Mouse (Mus musculus): ENCODE measurements around the gene Nsg2.
"Not testable (repeated sequence)": the region's sequence is repeated elsewhere in the genome, so short reads cannot be mapped to it uniquely, and the experiment has no call there.

The Nsg2 gene

DNA sequence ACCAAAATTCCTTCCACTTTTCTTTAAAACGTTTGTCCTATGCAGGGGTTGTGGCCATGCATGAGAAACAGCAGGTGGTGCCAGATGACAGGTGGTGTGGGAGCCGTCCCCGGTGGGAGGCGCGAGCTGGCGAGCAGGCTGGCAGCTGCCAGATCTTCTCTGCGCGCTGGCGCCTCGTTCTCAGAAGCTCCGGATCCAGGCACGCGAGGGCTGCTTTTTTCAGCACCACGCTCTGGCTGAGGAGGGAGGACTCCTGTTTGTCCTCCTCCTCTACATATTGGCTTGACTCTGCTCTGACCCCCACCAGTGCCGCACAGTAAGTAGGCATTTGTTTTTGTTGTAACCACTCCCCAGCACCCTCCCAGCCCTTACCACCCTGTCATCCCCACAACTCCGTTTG is at the start of gene Nsg2:
Gene Nsg2, plus strand, starts transcription at position 183 of the 400 bp plus-strand sequence.
- peak; percentile 94 for DNase-seq

DNA sequence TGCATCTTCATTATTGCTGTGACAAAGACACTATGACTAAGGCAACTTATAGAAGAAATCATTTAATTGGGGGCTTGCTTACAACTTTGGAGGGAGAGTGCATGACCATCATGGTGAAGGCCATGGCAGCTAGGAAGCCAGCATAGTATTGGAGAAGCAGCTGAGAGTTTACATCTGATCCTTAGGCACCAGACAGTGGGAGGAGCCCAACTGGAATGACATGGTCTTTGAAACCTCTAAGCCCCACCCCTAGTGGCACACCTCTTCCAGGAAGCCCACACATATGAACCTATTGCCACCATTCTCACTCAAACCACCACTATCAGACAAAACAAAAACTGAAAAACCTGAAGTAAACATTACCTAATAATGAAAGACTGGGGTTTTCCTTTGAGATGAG is 40.2 kb upstream of the Nsg2 start:
- DNase-seq, result no peak

DNA sequence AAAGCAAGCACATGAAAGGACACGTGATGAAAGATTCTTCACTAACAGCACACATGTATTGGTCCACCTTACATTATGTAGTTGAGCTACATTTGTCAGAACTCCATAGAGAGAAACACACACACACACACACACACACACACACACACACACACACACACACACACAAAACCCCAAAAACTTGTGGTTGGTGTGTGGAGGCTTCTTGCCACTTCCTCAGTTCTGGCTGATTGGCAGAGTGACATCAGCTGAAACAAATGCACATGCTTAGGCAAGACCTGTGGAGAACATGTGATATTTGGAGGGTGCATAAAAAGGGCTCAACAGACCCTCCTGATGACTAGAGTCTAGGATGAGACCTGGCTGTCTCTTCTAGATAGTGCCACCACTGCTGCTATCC is 36.3 kb upstream of the Nsg2 start:
- no peak for DNase-seq

DNA sequence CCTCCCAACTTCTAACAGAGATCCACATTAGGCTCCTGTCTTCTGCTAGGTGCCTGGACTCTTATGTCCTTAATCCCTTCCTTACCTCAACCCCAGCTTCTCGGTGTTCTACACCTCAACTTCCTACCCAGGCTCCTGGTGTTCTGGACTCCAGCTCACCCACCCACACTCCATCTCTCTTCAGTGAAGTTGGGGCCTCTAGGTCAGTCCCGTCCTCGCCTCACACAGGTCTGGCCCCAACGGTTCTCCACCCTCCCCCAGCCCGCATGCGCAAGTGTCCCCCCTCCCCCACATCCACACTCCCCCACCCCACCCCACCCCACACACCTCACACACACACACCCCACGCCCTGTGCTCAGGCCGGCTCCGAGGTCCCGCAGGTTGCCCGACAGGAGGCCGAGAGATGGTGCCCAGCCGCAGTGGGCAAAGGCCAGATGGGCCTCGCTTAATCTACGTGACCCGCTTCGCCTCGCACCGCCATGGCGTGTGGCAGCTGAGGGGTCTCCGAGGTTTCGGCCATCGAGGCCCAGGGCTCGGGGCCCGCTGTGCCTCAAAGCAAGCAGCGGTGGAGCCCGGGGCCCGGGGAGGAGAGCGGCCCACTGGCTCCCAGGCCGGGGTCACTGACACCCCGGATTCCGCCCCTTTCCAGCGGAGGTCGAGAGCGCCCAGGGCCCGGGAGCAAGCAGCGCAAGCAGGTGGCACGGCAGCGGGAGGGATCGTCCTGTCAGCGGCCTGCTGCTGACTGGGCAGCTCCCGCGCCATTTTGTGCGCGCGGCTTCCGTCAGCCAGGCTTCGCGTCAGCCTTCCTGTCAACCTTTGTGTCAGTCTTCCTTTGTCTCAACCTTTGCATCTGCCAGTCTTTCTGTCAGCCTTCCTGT is 34.8 kb upstream of the Nsg2 start, which contains the start of gene 4930524B15Rik:
Gene 4930524B15Rik, plus strand, starts transcription at position 337 of the 879 bp plus-strand sequence.
- no peak for DNase-seq

DNA sequence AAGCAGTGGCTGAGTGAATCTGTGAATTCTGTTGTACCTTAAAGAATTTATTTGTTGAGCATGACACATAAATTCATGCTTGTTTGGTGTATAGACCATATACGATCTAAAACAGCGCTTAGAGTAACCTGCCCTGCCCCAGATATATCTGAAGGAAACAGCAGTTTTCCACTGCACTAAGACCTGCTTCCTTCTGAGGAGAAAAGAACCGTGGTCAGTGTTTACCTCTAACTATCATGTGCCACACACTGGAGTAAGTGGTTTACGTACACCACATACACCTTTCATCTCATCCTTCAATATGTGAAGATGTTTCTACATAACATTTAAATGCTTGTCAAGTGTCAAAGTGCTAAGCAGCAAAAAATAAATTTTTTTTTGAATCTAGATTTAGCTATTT is 26.1 kb upstream of the Nsg2 start:
- no peak for DNase-seq

DNA sequence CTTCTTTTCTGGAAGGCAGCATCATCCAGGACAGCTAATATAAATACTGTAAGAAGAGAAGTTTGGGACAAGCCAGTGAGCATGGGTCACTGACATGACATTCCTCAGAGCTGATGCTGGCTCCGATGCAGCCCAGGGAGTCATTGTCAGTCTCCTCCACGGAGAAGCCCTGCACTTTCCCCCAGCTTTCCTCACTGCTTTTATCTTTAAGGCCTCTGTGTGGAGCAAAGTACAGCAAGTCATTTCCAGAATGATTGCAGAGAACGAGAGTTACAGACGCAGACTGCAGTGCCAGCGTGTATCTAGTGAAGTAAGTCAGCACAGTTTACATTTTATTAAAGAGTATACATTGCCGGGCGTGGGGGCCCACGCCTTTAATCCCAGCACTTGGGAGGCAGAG is 25.4 kb upstream of the Nsg2 start:
- DNase-seq, result no peak

DNA sequence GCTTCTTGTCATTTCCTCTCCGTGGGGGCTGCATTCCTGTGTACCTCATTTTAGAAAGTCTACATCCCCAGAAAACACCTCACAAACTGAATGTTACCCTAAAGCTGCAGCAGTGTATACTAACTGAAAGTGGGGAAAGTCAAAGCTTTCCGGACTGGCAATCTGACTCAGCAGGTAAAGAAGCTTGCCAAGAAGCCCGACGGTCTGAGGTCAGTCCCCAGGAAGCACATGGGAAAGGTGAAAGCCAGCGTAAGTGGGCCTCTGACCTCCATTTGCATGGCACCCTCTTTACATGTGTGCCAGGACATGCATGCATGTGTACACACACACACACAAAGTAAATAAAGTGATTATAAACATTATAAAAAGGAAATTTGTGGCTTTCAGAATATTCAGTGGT is 24.6 kb upstream of the Nsg2 start:
- no peak for DNase-seq

DNA sequence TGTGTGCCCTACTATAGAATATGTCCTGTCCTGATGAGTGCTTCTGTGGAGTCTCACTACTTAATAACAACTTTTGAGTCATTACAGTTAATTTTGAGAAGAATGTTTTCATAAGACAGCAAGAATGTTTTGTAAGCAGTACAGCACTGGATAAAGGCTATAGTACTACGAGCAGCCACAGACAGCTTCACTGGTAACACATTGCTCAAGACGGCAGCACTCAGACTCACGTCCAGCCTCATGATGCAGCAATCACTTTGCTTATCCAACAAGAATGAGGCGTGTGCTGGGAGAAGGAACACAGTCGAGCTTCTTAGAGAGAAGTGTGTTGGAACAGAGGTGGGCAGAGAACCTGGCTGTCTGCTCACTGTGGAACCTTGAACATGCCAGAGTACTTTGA is 24.1 kb upstream of the Nsg2 start:
- DNase-seq, result no peak

DNA sequence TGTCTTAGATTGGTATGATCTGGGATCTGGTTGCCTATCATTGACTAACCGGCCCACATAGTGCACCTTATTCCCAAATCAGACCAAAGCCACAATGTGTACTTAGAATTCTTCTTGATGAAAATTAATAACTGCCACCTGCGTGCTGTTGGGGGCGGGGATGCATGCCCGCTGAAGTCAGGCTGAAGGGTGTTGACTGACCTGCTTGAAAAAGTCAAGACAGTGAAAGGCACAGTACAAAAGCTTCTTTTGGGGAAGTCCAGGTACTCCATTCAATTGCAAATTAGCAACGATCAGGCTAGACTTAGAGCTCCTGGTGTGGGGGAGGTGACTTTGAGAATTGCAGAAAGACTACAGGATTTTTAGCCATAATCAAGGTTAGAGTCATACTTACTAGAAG is 20.2 kb upstream of the Nsg2 start:
- DNase-seq, result not testable (repeated sequence)

DNA sequence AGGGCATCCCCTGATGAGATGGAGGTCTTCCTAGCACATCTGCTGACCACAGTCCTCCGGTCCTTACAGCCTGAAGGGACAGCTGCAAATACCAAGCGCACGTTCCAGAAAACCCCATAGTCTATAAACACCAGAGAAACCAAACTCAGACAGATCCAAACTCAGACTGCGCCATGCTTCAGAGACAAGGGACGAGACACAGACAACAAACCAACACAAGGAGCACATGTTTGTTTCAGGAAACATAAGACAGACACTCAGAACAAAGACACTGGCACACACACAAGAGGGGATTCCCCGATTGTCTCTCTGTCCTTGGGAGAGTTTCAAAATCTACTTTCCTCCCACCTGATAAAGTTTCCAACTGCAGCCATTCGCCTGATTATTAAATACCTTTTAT is 18.4 kb upstream of the Nsg2 start:
- no peak for DNase-seq

DNA sequence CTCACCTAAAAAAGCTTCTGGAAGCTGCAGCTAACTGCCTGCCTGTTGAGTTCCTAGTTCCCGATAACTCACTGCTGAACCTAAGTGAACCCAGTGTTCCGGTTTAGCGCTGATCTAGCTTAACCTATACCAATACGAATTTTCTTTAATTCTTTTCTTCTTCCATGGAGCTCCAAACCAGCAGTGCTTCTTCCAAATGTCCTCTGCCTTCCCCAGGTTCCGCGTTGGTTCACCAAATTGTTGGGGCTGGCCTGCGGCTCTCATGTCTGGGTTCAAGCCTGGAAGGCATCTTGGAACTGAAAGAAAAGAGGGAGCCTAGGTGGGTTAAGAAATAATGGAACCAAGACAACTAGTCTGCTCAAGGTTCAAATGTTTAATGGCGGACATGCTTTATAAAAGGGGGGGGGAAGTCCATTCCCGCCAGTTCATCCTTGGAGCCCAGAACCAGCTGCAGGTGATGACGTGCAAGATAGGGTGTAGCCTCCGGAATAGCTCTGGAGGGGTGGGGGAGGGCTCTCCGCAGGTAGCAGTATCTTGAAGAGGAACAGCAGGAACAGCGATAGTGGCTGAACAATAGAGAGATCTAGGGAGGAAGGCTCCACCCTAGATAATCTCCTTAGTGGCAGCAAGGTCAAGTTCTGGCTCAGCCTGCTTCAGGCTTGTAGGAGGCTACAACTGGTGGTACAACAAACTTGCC is 17.9 kb upstream of the Nsg2 start:
- not testable (repeated sequence) for DNase-seq

DNA sequence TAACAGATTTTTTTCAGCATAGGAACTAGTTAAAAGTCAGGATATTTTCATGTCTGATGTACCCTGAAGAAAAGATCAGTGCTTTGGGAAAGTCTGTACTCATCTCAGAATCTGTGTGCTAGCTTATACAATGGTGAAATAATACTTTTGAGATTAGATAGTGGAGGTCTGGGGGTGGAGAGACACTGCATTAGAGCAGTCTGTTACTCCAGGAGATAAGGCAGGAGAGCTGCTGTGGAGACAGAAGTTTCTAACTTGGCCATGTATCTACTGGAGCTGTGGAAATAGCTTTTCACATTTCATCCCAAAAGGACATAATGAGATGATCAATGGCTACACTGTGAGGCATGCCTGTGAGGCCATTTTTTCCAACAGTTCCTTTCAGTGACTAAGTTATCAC is 17.0 kb upstream of the Nsg2 start:
- DNase-seq, result no peak

DNA sequence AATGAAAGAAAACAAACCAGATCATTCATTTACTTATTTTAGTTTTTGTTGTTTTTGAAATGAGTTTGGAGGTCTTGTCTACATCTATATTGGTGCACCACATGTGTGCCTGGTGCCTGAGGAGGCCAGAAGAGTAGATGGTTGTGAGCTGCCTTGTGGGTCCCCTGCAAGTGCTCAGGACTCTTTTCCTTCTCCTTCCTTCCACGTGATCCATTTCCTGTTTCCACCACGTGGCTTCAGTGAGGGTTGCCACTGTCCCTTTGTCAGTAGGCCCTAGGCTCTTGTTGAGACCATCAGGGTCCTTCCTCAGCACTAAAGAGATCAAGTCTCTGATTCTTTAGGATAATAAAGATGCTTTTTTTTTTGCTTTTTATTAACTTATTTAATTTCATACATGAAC is 15.5 kb upstream of the Nsg2 start:
- DNase-seq, result no peak

DNA sequence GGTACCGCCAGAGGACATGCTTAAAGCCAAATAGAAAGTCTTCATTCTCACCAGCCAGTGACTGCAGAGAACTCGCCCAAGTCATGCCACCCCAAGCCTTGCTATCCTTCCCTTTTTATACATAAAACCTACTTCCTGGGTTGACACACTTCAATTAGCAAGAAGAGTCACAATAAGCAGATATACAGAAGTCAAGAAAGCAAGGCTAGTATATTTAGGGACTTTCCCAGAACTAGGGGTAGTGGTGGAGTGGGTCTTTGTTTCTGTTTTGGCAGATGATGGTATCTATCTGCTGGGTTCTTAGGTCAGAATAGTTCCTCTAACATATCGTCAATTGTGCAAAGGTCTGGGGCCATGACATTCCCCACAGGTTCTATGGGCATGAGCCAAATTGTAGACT is 7.7 kb upstream of the Nsg2 start:
- no peak for DNase-seq

DNA sequence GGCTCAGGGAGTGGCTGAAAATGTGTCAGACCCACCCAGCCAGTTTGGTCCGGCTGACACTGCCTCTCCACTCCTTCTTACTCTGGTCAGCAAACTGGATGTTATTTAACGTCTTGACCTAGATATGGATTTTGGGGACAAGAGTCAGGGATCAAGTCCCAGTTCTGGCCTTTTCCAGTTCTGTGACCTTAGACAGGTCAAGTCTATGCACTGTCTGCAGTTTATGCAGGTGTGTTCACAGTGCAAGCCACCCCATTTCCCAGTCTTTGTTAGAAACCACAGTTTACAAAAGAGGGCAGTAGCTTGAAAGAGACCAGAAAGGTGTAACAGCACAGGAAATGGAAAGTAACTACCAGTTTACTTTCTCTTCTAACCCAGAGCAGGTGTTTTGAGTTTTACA is 547 bp upstream of the Nsg2 start:
- DNase-seq, result no peak

DNA sequence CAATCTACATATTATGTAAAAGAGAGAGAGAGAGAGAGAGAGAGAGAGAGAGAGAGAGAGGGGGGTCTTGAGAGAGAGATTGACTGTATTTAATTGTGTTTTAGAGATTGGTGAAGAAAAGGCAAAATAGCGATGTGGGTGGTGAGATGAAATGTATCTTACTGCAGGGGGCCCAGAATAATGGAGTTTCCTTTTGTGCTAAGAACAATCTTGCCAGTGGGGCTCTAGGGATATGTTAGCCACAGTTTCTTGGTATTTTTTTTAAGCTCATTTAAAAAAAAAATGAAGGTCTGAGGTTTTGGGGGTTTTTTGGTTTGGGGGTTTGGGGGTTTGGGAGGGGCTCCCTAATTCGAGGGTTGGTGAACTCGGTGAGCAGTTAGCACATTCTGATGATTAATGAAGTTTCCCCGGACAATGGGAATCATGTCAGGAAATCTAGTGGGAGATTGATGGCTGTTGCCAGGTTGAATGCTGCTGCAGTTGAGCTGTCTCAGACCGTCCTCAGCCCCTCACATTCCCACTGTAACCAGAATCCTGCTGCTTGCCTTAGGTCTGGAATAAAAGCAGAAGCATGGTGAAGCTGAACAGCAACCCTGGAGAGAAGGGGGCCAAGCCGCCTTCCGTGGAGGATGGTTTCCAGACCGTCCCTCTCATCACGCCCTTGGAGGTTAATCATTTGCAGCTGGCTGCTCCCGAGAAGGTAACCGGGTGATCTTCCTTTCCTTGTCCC is 1.1 kb downstream of the Nsg2 start:
- DNase-seq, result no peak

DNA sequence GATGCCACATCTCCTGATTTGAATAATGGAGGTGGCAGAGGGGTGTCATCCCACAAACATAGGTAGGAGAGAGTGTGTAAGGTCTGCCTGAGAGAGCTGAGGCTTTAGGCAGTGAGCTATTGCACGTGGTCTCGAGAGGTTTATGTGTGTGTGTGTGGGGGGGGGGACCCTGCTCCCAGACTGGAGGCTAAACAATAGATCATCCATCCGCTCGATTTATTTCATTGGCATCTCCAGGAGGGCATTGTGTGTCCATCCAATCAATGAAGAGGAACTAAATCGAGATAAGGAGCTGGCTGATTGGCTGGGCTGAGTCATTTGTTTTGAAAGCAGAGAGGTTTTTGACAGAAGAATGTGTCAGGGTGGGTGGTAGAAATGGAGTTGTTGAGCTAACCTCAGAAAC is 2.4 kb downstream of the Nsg2 start:
- peak; percentile 70 for DNase-seq

DNA sequence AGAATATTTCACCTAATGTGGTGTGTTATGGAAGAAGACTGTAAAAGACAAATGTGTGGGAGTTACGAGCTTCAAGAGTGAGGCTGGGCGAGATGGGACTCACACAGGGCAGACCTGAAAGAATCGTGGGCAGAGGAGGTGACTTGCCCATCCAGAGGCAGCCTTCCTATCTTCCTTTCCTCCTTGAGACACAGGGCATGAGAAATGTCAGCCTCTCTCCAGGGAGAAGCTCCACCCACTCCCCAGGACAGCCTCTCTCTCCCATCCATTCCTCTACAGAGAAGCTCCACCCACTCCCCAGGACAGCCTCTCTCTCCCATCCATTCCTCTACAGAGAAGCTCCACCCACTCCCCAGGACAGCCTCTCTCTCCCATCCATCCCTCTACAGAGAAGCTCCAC is 7.8 kb downstream of the Nsg2 start:
- not testable (repeated sequence) for DNase-seq

DNA sequence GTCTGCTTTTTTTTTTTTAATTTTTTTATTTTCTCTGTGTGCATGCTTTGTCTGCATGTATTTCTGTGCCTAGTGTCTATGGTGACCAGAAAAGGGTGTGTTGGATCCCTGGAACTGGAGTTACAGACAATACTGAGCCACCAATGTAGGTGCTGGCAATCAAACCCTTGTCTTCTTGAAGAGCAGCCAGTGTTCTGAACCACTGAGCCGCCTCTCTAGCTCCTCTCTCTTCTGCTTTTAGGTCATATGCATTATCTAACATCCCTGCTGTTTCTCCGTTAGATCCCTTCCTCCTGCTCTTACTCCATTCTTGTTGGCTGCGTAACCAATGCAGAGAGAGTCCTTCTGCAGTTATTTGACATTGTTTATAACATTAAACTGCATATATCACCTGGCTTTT is 8.6 kb downstream of the Nsg2 start:
- DNase-seq, result no peak

DNA sequence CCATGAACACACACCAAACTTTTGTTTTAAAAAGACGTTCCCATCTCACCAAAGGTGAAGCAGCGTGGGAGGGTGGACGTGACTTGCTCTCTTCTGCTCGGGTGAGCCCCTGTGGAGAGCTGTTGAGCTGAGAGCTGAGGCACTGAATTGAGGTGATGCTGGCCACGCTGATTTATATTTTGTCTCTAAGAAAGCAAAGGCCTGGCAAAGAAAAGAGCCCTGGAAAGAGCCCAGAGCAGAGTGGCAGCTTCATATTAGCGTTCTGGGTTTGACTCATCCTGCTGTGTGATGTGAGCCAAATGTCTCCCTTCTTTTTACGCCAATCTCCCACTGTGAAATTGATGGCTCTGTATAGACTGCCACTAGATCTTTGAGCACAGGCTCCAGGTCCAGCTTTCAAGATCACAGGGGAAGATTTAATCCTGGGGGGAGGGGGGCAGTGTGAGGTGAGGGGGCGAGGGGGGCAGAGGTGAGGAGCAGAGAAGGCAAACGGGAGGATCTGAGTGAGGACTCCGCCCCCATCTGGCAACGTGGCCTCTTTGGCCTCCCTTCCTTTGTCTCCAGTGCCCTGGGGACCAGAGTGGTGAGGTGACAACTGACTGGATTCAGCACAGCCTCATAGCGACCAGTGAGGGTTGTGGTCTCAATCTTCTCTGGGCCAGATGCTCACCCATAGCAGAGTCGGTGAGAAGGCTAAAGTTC is 9.8 kb downstream of the Nsg2 start:
- peak; percentile 54 for DNase-seq

DNA sequence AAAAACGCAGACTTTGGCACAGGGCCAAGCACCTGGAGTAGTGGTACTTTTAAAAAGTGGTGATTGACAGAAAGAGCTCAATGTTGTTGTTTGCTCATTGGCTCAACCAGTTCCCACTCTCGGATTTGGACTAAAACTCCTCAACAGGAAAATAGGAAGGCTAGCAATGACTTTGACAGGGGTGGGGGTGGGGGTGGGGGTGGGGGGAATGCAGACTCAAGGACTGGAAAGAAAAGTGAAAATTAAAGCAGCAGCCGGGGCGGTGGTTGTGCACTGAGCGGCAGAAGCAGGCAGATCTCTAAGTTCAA is 10.4 kb downstream of the Nsg2 start:
- no peak for DNase-seq

DNA sequence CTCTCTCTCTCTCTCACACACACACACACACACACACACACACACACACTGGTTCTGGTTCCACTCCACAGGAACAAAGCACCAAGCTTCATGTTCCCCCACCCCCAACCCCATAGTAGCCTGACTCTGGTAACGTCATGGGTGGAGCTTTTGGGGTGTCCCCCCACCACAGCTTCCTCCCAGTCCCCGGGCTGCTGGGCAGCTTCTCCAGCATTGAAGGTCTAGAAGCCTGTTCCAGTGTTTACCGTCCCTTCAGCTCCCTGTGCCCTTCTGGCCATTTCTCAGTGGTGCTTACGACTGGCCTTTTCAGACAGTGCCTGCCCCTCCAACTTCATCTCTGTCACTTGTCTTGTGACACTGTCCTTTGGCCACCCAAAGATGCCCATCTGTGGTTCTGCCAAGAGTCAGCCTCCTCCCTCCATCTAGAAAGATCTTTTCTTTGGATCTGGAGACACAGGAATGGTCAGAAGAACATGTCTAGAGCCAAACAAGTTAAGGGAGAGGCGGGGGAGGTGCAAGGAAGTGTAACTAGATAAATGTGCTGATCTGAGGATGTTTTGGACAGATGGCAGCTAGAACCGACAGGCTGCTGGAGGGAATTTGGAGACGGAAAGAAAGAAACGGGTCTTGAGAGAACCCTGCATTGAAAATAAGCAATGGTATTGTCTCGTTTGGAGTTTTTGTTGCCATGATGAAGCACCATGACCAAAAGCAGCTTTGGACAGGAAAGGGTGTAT is 11.8 kb downstream of the Nsg2 start:
- DNase-seq, result peak; percentile 79
